Mouse (Mus musculus) spleen, postnatal 0 days (tissue): ENCODE measurements around the gene Pik3cd. TPM values are rescaled to one million over a fixed set of nuclear protein-coding genes. Genes with fewer than 3 reads are reported as not detected.

Source experiments
- polyA plus RNA-seq: library from polyadenylated mRNA; unstranded; fragments of >200 nt; fragmentation: Nextera tagmentation; extraction: Ambion mirVana; gene quantifications from 2 replicates; pipeline ENCODE4 v1.2.1, GENCODE M21; 2015

The Pik3cd gene
- polyA plus RNA-seq: 14.1 and 20.1 TPM in 2 replicates

GRCm38 (mm10) chr4:149702210-149702979, at the start of gene Pik3cd:
TSS of gene Pik3cd (minus strand) at chr4:149702571.

GRCm38 (mm10) chr4:149737383-149738324, 35.3 kb upstream of the Pik3cd start, which contains the start of gene Tmem201:
TSS of gene Tmem201 (minus strand) at chr4:149738044.

Other genes starting within 250 kb of the Pik3cd start
- gene Rbp7, start 247.6 kb downstream of the Pik3cd start, polyA plus RNA-seq: 2.8 and 3.5 TPM in 2 replicates
- gene Tmem274, start 225.2 kb downstream of the Pik3cd start, polyA plus RNA-seq: not detected in 2 replicates
- 4.0 and 4.5 TPM in 2 replicates for gene Nmnat1, start 217.4 kb downstream of the Pik3cd start, polyA plus RNA-seq
- gene Lzic, start 217.3 kb downstream of the Pik3cd start, polyA plus RNA-seq: 17.7 and 19.7 TPM in 2 replicates
- 23.7 and 30.4 TPM in 2 replicates for gene Ctnnbip1, start 184.3 kb downstream of the Pik3cd start, polyA plus RNA-seq
- 9.9 and 10.6 TPM in 2 replicates for gene Clstn1, start 116.1 kb downstream of the Pik3cd start, polyA plus RNA-seq
- 8.0 and 8.7 TPM in 2 replicates for gene Tmem201, start 35.5 kb upstream of the Pik3cd start, polyA plus RNA-seq
- 3.9 and 4.9 TPM in 2 replicates for gene Slc25a33, start 71.7 kb upstream of the Pik3cd start, polyA plus RNA-seq